Mouse (Mus musculus): Measurements from ENCODE around the gene Pcsk7. TPM values are rescaled to one million over a fixed set of nuclear protein-coding genes. Genes with fewer than 3 reads are reported as not detected.
A peak's percentile ranks its signal among the peaks of the same experiment; 100 is the strongest.

Pcsk7 gene
- 16.4 TPM in 2 replicates for polyA plus RNA-seq (2015; fragmentation: Nextera tagmentation; extraction: Ambion mirVana)

GRCm38 (mm10) chr9:45906355-45907077 is at the start of gene Pcsk7, which contains the start of gene Rnf214:
TSS of gene Pcsk7 (plus strand) at chr9:45906497.
TSS of gene Rnf214 (minus strand) at chr9:45906911.
- peak within 1 kb of the TSS; percentile 78 for H3K4me2 ChIP-seq
- H3K27ac ChIP-seq (replicated peaks), result peak within 1 kb of the TSS; percentile 98
- peak within 1 kb of the TSS; percentile 98 for H3K9ac ChIP-seq
- WGBS, result under 1% methylated on average over 65 of the region's 80 CpGs
- peak within 1 kb of the TSS; percentile 74 for H3K4me3 ChIP-seq
- peaks cover 55% of the 10 kb centered on the region for H3K36me3 ChIP-seq
- H3K27me3 ChIP-seq (replicated peaks), result no peaks in the 10 kb centered on the region
- no peaks in the 10 kb centered on the region for H3K9me3 ChIP-seq
- peak; percentile 86 for ATAC-seq (ENCODE audit: extremely low read depth, insufficient number of reproducible peaks, low FRiP score, low TSS enrichment)
- peaks cover 26% of the 10 kb centered on the region for H3K4me1 ChIP-seq

GRCm38 (mm10) chr9:45859364-45859763 is 46.9 kb upstream of the Pcsk7 start:
- no peak for ATAC-seq (ENCODE audit: extremely low read depth, insufficient number of reproducible peaks, low FRiP score, low TSS enrichment)
- Histone ChIP-seq H3K4me1 (no peaks in the 10 kb centered on the region), H3K4me2 (no peak overlapping the region), H3K27me3 (replicated peaks) (no peaks in the 10 kb centered on the region), H3K36me3 (peaks cover 98% of the 10 kb centered on the region), H3K9ac (no peak overlapping the region), H3K27ac (replicated peaks) (no peak overlapping the region), H3K9me3 (no peaks in the 10 kb centered on the region), H3K4me3 (no peak overlapping the region)
- WGBS, result 90% methylated on average over 10 of the region's 10 CpGs

GRCm38 (mm10) chr9:45861813-45862212 is 44.5 kb upstream of the Pcsk7 start:
- Histone ChIP-seq H3K36me3 (peaks cover 98% of the 10 kb centered on the region), H3K4me1 (no peaks in the 10 kb centered on the region), H3K27me3 (replicated peaks) (no peaks in the 10 kb centered on the region), H3K9me3 (no peaks in the 10 kb centered on the region), H3K4me2 (no peak overlapping the region), H3K9ac (no peak overlapping the region), H3K4me3 (no peak overlapping the region), H3K27ac (replicated peaks) (no peak overlapping the region)
- no peak for ATAC-seq (ENCODE audit: extremely low read depth, insufficient number of reproducible peaks, low FRiP score, low TSS enrichment)
- 84% methylated on average over 7 of the region's 7 CpGs for WGBS

GRCm38 (mm10) chr9:45869181-45869580 is 37.1 kb upstream of the Pcsk7 start:
- H3K4me3 ChIP-seq, result no peak overlapping the region
- ATAC-seq (ENCODE audit: extremely low read depth, insufficient number of reproducible peaks, low FRiP score, low TSS enrichment), result no peak
- H3K36me3 ChIP-seq, result peaks cover 96% of the 10 kb centered on the region
- H3K9me3 ChIP-seq, result no peaks in the 10 kb centered on the region
- H3K27ac ChIP-seq (replicated peaks), result no peak overlapping the region
- WGBS, result 91% methylated on average over 3 of the region's 3 CpGs
- H3K27me3 ChIP-seq (replicated peaks), result no peaks in the 10 kb centered on the region
- H3K9ac ChIP-seq, result no peak overlapping the region
- H3K4me2 ChIP-seq, result no peak overlapping the region
- H3K4me1 ChIP-seq, result no peaks in the 10 kb centered on the region

- no peak overlapping the region for H3K9ac ChIP-seq
- H3K4me3 ChIP-seq, result no peak overlapping the region
- 88% methylated on average over 3 of the region's 3 CpGs for WGBS
- no peaks in the 10 kb centered on the region for H3K9me3 ChIP-seq
- no peaks in the 10 kb centered on the region for H3K4me1 ChIP-seq
- H3K27me3 ChIP-seq (replicated peaks), result no peaks in the 10 kb centered on the region
- H3K36me3 ChIP-seq, result peaks cover 96% of the 10 kb centered on the region
- H3K4me2 ChIP-seq, result no peak overlapping the region
- no peak for ATAC-seq (ENCODE audit: extremely low read depth, insufficient number of reproducible peaks, low FRiP score, low TSS enrichment)
- H3K27ac ChIP-seq (replicated peaks), result no peak overlapping the region
Observed at GRCm38 (mm10) chr9:45870265-45870664, 36.0 kb upstream of the Pcsk7 start.

GRCm38 (mm10) chr9:45877928-45878327 is 28.4 kb upstream of the Pcsk7 start:
- ATAC-seq (ENCODE audit: extremely low read depth, insufficient number of reproducible peaks, low FRiP score, low TSS enrichment), result no peak
- Histone ChIP-seq H3K4me3 (no peak overlapping the region), H3K9ac (no peak overlapping the region), H3K4me1 (no peaks in the 10 kb centered on the region), H3K27ac (replicated peaks) (no peak overlapping the region), H3K9me3 (no peaks in the 10 kb centered on the region), H3K27me3 (replicated peaks) (no peaks in the 10 kb centered on the region), H3K4me2 (no peak overlapping the region), H3K36me3 (peaks cover 83% of the 10 kb centered on the region)
- WGBS, result 54% methylated on average over 2 of the region's 2 CpGs

- no peaks in the 10 kb centered on the region for H3K4me1 ChIP-seq
- no peak overlapping the region for H3K27ac ChIP-seq (replicated peaks)
- no peaks in the 10 kb centered on the region for H3K9me3 ChIP-seq
- peaks cover 98% of the 10 kb centered on the region for H3K36me3 ChIP-seq
- H3K9ac ChIP-seq, result no peak overlapping the region
- no peak for ATAC-seq (ENCODE audit: extremely low read depth, insufficient number of reproducible peaks, low FRiP score, low TSS enrichment)
- no peak overlapping the region for H3K4me3 ChIP-seq
- H3K27me3 ChIP-seq (replicated peaks), result no peaks in the 10 kb centered on the region
- no peak overlapping the region for H3K4me2 ChIP-seq
Observed at GRCm38 (mm10) chr9:45893681-45894080, 12.6 kb upstream of the Pcsk7 start.

- 54% methylated on average over 4 of the region's 4 CpGs for WGBS
- no peak for ATAC-seq (ENCODE audit: extremely low read depth, insufficient number of reproducible peaks, low FRiP score, low TSS enrichment)
- no peaks in the 10 kb centered on the region for H3K27me3 ChIP-seq (replicated peaks)
- no peak overlapping the region; the same call in 1 of the 2 replicates for H3K27ac ChIP-seq (replicated peaks)
- H3K4me1 ChIP-seq, result peaks cover 26% of the 10 kb centered on the region
- peaks cover 53% of the 10 kb centered on the region for H3K36me3 ChIP-seq
- no peaks in the 10 kb centered on the region for H3K9me3 ChIP-seq
- peak overlapping the region; percentile 74 for H3K4me3 ChIP-seq
- H3K4me2 ChIP-seq, result peak overlapping the region; percentile 78
- H3K9ac ChIP-seq, result peak overlapping the region; percentile 98
Observed at GRCm38 (mm10) chr9:45905196-45905595, 1.1 kb upstream of the Pcsk7 start.

- under 1% methylated on average over 16 of the region's 27 CpGs for WGBS
- Histone ChIP-seq H3K4me2 (peak overlapping the region; percentile 78), H3K36me3 (peaks cover 55% of the 10 kb centered on the region), H3K9me3 (no peaks in the 10 kb centered on the region), H3K4me1 (peaks cover 26% of the 10 kb centered on the region), H3K9ac (peak overlapping the region; percentile 98), H3K27me3 (replicated peaks) (no peaks in the 10 kb centered on the region), H3K4me3 (peak overlapping the region; percentile 74), H3K27ac (replicated peaks) (peak overlapping the region; percentile 98)
- ATAC-seq (ENCODE audit: extremely low read depth, insufficient number of reproducible peaks, low FRiP score, low TSS enrichment), result peak; percentile 51; the same call in 1 of the 2 replicates
Observed at GRCm38 (mm10) chr9:45905811-45906237, 473 bp upstream of the Pcsk7 start.

- peak; percentile 4; the same call in 1 of the 2 replicates for ATAC-seq (ENCODE audit: extremely low read depth, insufficient number of reproducible peaks, low FRiP score, low TSS enrichment)
- peak overlapping the region; percentile 78 for H3K4me2 ChIP-seq
- H3K4me1 ChIP-seq, result peaks cover 26% of the 10 kb centered on the region
- no peaks in the 10 kb centered on the region for H3K27me3 ChIP-seq (replicated peaks)
- peak overlapping the region; percentile 98 for H3K27ac ChIP-seq (replicated peaks)
- peaks cover 55% of the 10 kb centered on the region for H3K36me3 ChIP-seq
- H3K4me3 ChIP-seq, result peak overlapping the region; percentile 74
- WGBS, result under 1% methylated on average over 19 of the region's 19 CpGs
- peak overlapping the region; percentile 98 for H3K9ac ChIP-seq
- H3K9me3 ChIP-seq, result no peaks in the 10 kb centered on the region
Observed at GRCm38 (mm10) chr9:45907078-45907428, 756 bp downstream of the Pcsk7 start.

GRCm38 (mm10) chr9:45910995-45911394 is 4.7 kb downstream of the Pcsk7 start:
- no peak for ATAC-seq (ENCODE audit: extremely low read depth, insufficient number of reproducible peaks, low FRiP score, low TSS enrichment)
- no peak overlapping the region for H3K9ac ChIP-seq
- 87% methylated on average over 3 of the region's 3 CpGs for WGBS
- H3K9me3 ChIP-seq, result no peaks in the 10 kb centered on the region
- H3K27me3 ChIP-seq (replicated peaks), result no peaks in the 10 kb centered on the region
- peaks cover 76% of the 10 kb centered on the region for H3K36me3 ChIP-seq
- H3K4me2 ChIP-seq, result no peak overlapping the region
- no peak overlapping the region for H3K4me3 ChIP-seq
- H3K27ac ChIP-seq (replicated peaks), result no peak overlapping the region
- peaks cover 14% of the 10 kb centered on the region for H3K4me1 ChIP-seq

GRCm38 (mm10) chr9:45911673-45912072 is 5.4 kb downstream of the Pcsk7 start:
- no peak overlapping the region for H3K4me2 ChIP-seq
- peaks cover 14% of the 10 kb centered on the region for H3K4me1 ChIP-seq
- H3K4me3 ChIP-seq, result no peak overlapping the region
- peaks cover 83% of the 10 kb centered on the region for H3K36me3 ChIP-seq
- H3K27ac ChIP-seq (replicated peaks), result no peak overlapping the region
- no peak overlapping the region for H3K9ac ChIP-seq
- no peak for ATAC-seq (ENCODE audit: extremely low read depth, insufficient number of reproducible peaks, low FRiP score, low TSS enrichment)
- no peaks in the 10 kb centered on the region for H3K27me3 ChIP-seq (replicated peaks)
- H3K9me3 ChIP-seq, result no peaks in the 10 kb centered on the region
- 61% methylated on average over 1 of the region's 1 CpGs for WGBS

Data from heart, embryonic 13.5 days (tissue).